Mouse (Mus musculus): Measurements from ENCODE around the gene Abcg1.

Gene Abcg1

DNA sequence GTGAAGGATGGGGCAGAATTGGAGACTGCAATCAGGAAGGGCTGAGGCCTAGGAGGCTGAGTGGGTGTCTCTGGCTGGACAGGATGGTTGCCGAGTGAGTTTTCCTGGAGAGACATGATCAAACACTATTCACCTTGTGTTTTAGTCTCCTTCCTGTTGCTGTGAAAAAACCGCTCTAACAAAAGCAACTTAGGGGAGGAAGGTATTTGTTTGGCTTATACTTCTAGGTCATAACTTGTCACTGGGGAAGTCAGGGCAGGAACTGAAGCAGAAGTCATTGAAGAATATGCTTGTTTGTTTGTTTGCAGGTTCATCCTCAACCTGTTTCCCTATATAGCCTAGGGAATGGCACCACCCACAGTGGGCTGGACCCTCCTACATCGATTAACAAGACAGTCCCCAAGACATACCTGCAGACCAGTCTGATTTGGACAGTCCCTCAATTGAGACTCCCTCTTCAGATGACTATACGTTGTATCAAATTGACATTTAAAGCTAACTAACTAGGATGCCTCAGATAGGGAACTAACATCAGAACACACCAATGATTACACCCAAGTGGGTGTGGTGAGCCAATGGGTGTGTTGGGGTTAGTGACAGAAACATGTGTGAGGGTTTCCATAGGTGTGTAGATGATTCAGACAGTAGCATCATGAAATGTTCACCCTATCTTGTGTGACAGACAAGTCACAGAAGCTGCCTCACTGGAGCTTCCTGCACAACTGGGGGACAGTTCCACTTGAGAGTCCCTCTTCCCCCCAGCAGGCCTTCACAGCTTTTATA lies 25.0 kb downstream of the Abcg1 start:
- no peak for DNase-seq

DNA sequence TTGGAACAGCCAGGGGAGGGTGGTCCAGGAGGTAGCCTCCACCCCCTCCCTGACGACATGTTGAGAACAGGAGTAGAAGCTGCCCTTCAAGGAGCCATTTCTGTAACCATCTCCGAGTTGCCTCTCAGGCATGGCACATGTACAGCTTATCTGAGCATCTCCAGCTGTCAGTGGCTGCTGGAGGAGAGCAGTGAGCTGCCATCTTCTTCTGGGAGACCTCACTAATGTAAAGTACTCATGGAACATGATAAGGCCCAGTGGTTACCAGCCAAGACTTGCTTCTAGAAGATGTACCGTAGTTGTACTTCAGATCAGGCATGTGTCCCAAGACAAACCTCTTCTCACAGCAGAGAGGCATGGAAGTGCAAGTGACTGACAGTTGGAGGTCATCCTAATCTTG lies 28.0 kb downstream of the Abcg1 start:
- DNase-seq = no peak

DNA sequence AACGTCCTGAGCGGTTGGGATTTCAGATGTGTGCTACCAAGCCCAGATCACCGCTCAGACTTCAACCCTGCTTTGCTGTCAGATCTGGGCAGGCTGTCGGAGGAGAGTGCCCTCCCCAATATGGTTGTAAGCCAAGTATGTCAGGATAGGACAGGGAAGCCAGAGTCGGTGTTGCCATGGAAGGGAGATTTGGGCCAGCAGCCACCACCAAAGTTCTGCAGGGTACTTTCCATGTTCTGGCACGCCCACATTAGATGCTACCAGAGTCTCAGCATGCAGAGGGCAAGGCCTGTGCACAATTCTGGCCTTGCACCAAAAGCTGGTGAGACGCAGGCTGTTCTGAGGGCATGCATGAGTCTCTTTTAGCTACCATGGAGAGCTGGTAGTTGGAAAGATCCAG lies 28.7 kb downstream of the Abcg1 start:
- peak; percentile 32 for DNase-seq

DNA sequence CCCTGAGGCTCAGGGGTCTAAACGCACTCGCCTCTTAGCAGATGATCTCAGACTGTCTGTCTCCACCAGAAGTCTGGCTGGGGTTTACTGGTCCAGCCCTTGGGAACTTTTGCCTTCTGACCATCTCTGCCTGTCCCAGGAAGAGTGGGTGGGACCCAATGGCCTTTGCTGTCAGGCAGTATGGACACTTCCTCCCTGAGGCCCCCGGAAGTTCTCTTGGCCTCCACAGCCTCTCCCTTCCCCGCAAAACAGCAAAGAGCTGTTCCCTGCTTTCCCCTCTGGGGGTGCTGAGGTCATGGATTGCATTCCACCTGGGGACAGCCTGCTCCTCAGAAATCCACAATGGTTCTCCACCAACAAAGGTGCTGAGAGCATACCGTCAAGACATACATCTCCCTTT lies 31.2 kb downstream of the Abcg1 start:
- DNase-seq = no peak

DNA sequence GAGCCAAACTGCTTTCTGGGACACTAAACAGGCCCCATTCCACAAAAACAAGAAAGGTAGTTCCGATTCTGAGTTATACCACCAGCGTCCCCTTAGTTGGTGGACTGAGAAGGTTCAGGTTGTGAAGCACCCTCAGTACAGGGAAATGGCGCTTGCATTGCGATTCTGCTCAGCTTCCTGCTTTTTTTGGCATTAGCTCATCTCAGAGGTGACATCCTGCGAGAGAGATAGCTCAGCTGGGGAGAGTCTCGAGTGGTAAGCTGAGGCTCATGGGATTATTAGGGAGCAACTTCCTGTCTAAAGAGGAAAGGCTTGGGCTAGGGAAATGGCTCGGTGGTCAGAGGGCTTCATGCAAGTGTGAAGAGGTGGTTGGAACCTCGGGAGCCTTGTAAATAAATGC lies 32.4 kb downstream of the Abcg1 start:
- DNase-seq = no peak

DNA sequence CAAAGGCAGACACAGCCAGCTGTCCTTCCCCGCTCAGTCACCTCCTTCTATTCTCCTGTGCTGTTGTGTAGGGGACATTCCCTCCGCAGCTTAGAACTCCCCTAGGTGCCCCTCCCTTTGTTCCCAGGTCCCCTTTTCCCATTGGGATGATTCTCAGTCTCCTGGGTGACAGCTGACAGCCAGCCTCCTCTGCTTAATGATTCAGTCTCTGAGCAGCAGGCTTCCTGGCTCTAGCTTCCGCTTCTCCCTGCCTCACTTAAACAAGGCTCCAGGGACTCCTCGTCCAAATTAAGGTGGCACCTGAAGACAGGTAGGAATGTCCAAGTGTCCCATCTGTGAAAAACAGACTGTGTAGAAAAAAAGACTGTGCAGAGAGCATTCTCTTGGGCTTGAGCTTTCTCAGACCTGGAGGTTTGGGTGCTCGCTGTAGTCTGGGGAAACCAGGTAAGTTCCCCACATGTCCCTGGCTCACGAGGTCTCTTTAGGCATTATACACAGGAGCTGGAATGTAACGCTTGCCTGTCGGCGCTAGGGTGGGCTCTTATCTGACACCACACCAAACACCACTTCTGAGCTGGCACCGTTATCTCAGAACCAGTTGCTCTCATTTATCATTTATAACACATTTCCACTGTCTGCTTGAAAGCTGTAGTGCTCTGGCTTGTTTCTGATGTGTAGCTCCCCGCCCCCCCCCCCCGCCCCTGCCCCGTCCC lies 33.7 kb downstream of the Abcg1 start:
- DNase-seq = no peak

DNA sequence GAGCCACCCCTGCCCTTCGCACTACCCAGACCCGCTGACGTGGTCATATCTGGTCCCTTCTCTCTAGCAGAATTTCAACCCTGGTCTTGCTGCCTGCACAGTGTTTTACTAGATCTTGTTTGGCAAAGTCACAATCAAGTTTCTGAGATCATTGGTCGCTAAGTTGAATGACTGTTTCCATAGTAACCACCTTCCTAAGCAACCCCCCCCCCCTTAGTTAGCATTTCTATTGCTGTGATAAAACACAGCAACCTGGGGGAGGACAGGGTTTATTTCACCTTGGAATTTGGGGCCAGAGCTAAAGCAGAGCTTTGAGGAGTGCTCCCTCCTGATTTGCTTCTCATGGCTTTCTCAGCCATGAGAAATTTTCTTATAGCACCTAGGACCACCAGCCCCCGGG lies 37.3 kb downstream of the Abcg1 start:
- DNase-seq = no peak

DNA sequence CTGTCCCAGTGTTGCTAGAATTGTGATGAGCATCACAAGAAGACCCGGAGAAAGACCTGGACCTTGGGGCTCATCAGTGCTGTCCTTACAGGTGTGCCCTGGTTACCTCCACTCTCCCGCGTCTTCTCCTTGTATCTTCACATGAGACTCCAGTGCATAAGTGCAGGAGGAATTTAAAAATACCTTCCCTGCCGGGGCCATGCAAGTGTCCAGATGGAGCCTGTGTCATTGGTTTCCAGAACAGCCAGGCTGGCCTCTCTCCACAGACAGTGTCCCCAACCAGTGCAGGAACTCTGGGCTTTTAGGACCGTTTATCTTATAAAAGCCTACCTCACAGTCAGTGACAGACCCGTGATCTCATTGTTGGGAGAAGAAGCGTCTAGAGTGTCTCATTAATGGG lies 38.1 kb downstream of the Abcg1 start:
- DNase-seq = no peak

DNA sequence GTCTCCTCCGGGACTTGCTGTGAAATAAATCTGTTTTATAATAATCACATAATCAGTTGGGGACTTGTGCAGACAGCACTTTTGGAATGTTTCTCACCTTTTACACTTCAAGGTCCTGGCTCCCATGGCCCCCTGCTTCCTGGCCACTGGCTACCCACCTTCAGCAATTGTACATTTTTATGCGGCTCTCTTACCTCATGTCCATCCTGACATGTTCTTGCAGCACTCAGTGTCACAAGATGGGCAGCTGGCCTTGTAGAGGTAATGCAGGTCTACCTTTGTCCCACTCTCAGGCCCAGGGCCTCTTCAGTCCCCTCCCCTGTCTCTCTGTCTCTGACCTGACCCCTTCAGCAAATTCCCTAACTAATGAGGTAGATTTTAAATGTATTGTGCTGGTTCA lies 39.4 kb downstream of the Abcg1 start:
- no peak for DNase-seq

DNA sequence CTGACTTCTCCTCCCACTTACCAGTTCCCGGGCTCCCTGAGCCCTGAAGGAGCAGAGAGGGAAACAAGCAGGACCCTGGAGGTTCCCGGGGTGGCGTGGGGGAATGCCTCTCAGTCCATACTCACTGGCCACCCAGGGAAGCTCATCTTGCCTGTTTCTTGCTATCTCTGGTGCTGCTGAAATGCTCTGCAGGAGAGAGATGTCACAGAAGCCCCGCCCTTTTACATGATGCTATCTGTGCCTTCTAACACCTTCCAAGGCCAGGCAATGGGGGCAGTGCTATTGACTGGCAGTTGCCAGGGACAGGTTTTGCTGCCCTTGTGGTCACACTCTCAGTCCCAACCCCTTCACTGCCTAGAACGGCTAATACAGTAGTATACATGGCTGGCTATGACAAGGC lies 41.3 kb downstream of the Abcg1 start:
- DNase-seq = no peak

DNA sequence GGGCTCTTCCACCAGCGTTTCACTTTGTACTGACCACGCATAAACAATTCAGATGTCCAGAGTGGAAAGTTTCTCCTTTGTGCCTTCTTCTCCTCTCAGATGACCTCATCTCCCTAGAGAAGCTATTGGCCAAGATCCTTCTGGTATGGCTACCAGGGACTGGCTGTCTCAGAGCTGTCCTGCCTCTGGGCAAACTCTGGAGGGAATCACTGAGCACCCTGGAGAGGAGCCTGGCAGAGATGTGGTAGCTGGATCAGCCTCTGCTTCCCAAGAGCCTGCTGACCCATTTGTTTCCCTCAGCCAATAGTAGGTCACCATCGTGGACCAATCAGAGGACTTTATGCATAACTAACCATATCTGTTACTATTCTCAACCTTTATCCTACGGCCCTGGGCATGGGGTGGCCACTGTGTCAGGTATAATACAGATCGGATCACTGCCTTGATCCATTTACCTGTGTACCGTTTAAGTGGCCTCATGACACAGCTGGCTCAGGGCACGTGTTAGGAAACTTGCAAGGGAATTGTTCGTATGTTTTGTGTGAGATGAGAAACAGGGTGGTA lies 45.6 kb downstream of the Abcg1 start:
- DNase-seq = no peak

DNA sequence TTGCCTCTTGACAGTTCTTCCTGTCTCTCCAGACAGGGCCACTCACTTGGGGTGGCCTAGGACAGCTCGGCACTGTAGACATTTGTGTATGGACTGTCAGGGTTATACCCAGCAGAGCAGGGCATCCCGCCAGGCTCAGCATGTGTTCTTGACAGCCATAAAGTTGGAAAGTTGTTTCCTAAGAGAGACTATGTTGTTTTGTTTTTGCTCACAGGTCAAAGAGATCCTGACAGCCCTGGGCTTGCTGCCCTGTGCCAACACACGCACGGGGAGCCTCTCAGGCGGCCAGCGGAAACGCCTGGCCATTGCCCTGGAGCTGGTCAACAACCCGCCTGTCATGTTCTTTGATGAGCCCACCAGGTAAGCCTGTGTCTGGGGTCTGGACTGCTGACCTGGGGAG lies 46.3 kb downstream of the Abcg1 start:
- no peak for DNase-seq

DNA sequence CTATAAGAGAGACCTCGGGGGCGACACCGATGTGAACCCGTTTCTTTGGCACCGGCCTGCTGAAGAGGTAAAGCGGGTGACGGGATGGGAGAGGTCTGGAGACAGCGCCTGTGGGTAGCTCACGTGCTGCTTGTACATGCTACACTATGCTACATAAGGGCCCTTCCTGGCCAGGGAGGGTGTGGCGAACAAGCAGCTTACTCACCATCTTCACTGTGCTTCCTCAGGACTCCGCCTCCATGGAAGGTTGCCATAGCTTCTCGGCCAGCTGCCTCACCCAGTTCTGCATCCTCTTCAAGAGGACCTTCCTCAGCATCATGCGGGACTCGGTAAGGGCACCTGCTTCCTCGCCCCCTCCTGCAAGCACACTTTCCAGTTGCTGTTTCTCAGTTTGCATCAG lies 50.9 kb downstream of the Abcg1 start:
- no peak for DNase-seq

DNA sequence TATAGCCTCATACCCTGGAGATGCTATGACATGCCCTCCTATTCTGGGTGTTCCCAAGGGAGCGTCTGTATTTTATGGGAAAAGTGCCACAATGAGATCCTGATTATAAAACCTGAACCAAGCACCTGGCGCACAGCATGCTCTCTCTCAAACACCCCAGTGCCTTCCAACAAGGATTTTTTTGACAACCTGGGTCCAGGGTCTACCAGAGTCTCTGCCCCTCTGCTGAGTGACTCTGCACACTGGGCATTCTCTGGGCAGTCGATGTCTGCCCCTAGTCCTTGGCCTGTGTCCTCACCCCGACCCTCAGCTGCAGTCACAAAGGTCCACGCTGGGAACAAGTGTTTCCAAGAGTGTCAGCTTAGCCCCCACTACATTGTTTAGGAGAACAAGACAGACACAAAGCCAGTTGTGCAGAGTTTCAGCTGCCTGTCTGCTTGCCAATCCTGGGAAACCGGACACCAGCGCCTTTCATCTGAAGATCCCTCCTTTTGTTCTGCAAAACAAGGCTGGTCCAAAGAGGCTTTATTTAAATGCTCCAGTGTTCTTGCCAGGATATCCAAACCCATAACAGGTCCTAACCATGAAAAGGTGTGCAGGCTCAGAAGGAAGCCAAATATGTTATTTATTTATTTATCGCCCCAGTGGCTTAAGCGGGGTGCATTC lies 55.8 kb downstream of the Abcg1 start:
- DNase-seq = no peak

DNA sequence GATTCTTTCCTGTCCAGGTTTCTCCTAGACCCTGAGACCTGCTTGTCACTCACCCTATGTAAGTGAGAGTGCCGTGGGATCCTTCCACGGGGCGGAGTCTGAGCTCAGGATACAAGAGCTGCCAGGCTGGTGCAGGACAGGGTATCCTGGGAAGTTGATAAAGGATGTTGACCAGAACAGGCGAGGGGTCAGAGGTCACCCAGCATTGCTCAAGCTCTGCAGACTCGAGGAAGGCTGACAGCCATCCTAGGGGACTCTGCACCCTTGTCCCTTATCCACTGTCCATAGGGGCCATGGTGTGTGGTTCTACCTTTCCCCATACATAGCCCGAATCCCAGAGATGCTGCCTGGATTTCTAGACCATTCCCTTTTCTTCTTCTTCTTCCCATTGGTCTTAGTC lies 58.6 kb downstream of the Abcg1 start:
- DNase-seq = no peak

DNA sequence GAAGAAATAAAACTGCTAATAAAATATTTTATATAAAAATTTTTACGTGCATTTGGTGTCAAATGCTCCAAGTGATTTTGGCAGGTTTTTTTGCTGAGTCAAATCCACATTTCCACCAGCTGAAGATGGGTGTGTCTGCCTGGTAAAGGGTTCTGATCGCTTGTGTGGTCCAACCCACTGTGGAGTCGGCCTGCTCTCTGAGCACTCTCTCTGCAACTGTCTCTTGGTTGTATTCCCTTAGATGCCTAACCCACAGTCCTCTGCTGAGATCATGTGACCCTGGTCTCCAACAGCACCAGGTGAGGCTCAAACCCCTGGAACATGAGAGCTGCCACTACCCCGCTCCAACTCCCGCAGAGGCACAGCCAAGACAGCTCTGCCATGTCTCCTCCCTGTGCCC lies 60.5 kb downstream of the Abcg1 start:
- no peak for DNase-seq

DNA sequence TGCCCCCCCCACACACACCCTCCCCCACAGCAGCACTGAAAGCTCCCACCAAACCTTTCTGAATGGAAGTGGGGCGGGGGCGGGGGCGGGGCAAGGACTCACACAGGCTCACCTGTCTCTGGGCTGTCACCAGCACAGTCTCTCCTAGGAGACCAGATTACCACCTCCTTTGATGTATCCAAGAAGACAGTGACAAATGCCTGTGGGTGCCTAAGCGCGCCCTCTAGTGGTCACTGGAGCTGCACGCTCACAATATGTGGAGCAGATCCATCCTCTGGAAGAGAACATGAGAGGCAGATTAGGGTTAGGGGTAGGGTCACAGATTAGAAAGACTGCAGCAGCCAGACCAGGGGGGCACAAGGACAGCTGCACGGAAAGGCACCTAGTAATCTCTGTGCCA lies 62.0 kb downstream of the Abcg1 start:
- peak; percentile 79 for DNase-seq

DNA sequence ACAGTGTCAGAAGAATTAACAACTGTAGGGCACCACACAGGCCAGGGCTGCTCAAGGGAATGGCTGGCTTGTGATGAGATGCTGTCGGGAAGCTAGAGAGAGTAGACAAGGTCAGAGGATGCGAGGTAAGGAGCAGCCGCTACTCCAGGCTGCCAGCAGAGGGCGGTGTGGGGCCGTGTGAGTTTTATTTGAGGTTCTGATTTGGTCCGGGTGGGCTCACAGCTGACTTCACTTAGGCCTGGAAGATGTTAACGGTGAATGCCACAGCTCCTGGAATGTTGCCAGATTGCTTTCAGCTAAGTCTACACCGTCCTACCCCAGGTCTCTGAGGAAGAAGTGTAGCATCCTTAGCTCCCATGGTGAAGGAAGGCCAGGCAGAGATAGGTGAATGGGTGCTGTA lies 64.5 kb downstream of the Abcg1 start:
- DNase-seq = peak; percentile 72

DNA sequence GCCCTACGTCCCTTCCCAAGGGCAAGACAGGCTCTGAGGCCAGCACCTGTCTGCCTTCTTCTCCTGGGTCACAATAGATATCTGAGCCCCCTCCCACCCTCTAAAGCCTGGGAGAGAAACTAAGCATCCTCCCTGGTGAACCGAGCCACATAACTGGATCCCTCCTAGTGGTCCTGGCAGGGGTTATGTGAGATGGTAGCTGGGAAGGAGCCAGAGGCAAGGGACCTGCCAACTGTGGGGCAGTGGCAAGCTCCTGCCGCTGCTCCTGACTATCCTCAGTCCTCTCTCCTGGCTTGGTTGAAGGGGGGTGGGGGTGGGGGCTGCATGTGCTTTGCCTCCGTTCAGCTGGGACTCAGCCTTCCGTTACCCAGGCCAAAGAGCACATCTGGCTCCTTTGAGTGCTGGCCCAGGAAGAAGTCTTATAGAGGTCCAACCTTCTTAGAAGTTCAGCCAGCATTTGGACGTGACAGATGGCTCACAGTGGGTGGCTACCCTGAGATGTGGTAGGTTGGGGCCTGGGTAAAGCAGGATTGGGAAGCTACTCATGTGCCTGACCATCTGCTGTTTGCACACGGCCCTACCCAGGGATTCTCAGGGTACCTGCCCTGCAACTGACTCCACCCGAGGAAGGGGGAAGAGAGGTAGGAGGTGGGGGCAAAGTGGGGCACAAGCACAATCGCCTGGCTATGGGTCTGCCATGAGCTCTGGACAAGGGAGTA lies 68.2 kb downstream of the Abcg1 start:
- peak; percentile 97 for DNase-seq

DNA sequence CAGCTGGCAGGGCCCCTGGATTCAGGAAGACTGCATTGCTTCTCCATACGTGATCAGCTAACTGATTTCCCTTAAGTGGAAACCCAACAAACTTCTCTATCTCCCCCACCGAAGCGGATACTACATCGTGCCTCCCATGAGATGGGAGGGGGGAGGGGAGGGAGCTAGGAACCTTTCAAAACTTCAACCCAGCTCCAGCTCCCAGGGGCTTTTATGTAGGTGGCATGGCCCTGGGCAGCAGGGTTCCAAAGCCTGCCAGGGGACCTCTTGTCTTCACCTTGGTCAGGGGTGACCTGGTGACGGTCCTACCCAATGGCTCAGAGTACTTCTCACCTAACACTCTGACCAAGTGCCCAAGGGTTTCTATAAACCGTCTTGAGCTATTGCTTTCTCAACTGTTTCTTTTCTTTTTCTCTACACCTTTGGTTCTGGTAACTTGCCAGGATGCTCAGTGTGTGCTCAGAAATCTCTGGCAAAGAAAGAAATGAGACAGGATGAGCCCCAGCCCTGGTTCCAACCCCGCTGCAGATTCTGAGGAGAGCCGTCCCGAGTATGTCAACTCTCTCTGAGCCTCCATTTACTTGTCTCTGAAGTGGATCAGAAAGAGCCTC lies 71.3 kb downstream of the Abcg1 start:
- DNase-seq = no peak

DNA sequence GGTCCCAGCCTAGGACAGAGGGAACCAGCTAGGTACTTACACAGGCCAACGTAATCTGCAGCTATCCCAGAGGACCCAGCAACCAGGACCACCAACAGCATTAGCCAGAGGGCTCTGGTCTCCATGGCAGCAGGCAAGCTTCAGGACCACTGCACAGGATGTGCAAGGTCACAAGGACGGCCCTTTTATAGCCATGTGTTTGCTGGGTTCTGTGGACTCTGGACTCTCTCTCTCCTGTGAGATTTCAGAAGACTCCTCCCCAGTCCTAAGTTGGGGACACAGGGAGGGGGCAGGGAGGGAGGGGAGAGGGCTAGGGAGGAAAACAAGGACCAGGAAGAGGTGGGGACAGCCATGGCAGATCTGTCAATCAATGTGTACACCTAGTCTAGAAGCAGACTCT lies 72.0 kb downstream of the Abcg1 start, which contains the start of gene Tff3:
Gene Tff3 (minus strand): TSS at position 195 of the 400 bp plus-strand sequence.
- no peak for DNase-seq

DNA sequence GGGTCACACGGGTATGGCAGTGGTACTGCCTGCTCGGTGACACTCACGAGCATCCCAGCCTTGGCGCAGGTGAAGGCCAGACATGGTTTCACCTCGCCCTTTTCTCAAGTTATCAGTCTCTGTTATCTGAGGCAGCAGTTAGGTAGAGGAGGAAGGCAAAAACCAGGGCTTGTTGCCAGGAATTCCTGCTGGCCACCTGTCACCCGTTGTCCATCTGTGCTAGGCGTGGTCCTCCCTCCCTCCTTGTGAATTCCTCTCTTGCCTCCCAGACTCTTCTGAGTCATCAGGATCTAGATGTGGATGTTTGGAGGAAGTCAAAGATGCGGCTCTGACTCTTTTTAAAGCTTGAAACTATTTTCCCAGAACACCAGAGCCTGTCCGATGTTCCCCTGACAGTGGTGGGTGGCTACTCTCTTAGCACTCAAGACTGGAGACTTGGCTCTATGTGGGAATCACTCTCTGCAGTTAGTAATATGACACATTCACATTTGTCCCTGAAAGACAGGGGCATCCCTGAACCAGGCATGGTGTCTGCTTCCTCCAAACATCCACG lies 73.9 kb downstream of the Abcg1 start:
- DNase-seq = peak; percentile 92
